Mouse (Mus musculus): ENCODE data around the gene Fis1.

The Fis1 gene

GRCm38 (mm10) chr5:136970703-136971102 lies 17.6 kb downstream of the Fis1 start:
- DNase-seq, result peak; percentile 76

- DNase-seq, result no peak
Measured at GRCm38 (mm10) chr5:136973670-136974069, 20.6 kb downstream of the Fis1 start.

GRCm38 (mm10) chr5:136977769-136978168 lies 24.7 kb downstream of the Fis1 start:
- DNase-seq, result no peak

GRCm38 (mm10) chr5:136979762-136980161 lies 26.7 kb downstream of the Fis1 start:
- no peak for DNase-seq

GRCm38 (mm10) chr5:136980974-136981373 lies 27.9 kb downstream of the Fis1 start:
- DNase-seq, result no peak

- no peak for DNase-seq
Measured at GRCm38 (mm10) chr5:136982338-136982930, 29.4 kb downstream of the Fis1 start.

GRCm38 (mm10) chr5:136984828-136985227 lies 31.8 kb downstream of the Fis1 start:
- DNase-seq, result no peak

- DNase-seq, result peak; percentile 97
Measured at GRCm38 (mm10) chr5:136986695-136987137, 33.6 kb downstream of the Fis1 start, which contains the start of gene Plod3. Gene Plod3, plus strand, starts transcription at chr5:136987019.

- DNase-seq, result peak; percentile 82
Measured at GRCm38 (mm10) chr5:136987138-136987933, 34.3 kb downstream of the Fis1 start.

GRCm38 (mm10) chr5:136987934-136988271 lies 34.8 kb downstream of the Fis1 start, which contains the start of gene Znhit1:
Gene Znhit1, minus strand, starts transcription at chr5:136988021.
- DNase-seq, result no peak

- DNase-seq, result no peak
Measured at GRCm38 (mm10) chr5:136988420-136988819, 35.3 kb downstream of the Fis1 start.

GRCm38 (mm10) chr5:136989801-136990200 lies 36.7 kb downstream of the Fis1 start:
- DNase-seq, result no peak

GRCm38 (mm10) chr5:136999449-136999848 lies 46.4 kb downstream of the Fis1 start:
- no peak for DNase-seq

- DNase-seq, result no peak
Measured at GRCm38 (mm10) chr5:137000612-137001011, 47.5 kb downstream of the Fis1 start.

- DNase-seq, result no peak
Measured at GRCm38 (mm10) chr5:137007276-137007675, 54.2 kb downstream of the Fis1 start.

- no peak for DNase-seq
Measured at GRCm38 (mm10) chr5:137009988-137010387, 56.9 kb downstream of the Fis1 start.

GRCm38 (mm10) chr5:137012401-137012950 lies 59.4 kb downstream of the Fis1 start:
- DNase-seq, result no peak

Data from kidney, adult 11 months (tissue).